Mouse (Mus musculus): Measurements from ENCODE around the gene Jakmip3. TPM values are rescaled to one million over a fixed set of nuclear protein-coding genes. Genes with fewer than 3 reads are reported as not detected.
A peak's percentile ranks its signal among the peaks of the same experiment; 100 is the strongest.

The Jakmip3 gene
- polyA plus RNA-seq, 1 experiment from 2014 or later, result 0.59 TPM

GRCm38 (mm10) chr7:138909277-138910192 is 31.0 kb upstream of the Jakmip3 start, which contains the start of gene Bnip3:
Gene Bnip3 (minus strand): TSS chr7:138909519.
- H3K4me3 ChIP-seq (ENCODE audit: low read depth, low read length), result peak within 1 kb of the TSS; percentile 66
- H3K9ac ChIP-seq (ENCODE audit: low read length), result peak within 1 kb of the TSS; percentile 81
- H3K9me3 ChIP-seq (ENCODE audit: control insufficient read depth, low read length), result no peaks in the 10 kb centered on the region
- ATAC-seq (ENCODE audit: low FRiP score) (peak; percentile 98), DNase-seq (ENCODE audit: low spot score, missing footprints) (peak; percentile 99)
- peak within 1 kb of the TSS; percentile 85 for H3K4me2 ChIP-seq
- peaks cover 5% of the 10 kb centered on the region; the same call in 1 of the 2 replicates for H3K27me3 ChIP-seq (ENCODE audit: control insufficient read depth, insufficient read depth, low read length)
- H3K27ac ChIP-seq (ENCODE audit: low read depth, low read length), result peak within 1 kb of the TSS; percentile 32; the same call in 1 of the 2 replicates
- H3K4me1 ChIP-seq (ENCODE audit: control insufficient read depth, insufficient read depth, low read length), result peaks cover 25% of the 10 kb centered on the region
- WGBS, result under 1% methylated on average over 65 of the region's 66 CpGs
- no peaks in the 10 kb centered on the region for H3K36me3 ChIP-seq (ENCODE audit: control insufficient read depth, insufficient read depth, low read length)

DNA sequence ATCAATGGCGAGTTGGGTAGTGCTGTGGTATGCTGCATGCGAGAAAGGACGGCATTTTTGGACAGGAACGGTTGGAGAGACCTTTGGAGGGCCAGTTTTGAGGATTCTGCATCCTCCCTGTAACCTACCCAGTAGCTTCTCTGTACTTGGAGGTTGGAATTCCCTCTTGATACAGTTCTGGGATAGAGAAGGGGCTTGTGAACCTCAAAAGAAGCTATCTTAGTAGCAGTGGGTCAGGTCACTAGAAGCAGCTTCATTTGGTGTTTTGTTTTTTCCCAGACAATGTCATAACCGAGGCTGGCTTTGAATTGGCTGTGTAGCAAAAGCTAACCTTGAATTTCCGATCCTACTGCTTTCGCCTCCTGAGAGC is 30.4 kb upstream of the Jakmip3 start:
- WGBS, result 24% methylated on average over 7 of the region's 7 CpGs
- H3K4me3 ChIP-seq (ENCODE audit: low read depth, low read length), result peak overlapping the region; percentile 66
- no peak overlapping the region for H3K27ac ChIP-seq (ENCODE audit: low read depth, low read length)
- peaks cover 25% of the 10 kb centered on the region for H3K4me1 ChIP-seq (ENCODE audit: control insufficient read depth, insufficient read depth, low read length)
- no peaks in the 10 kb centered on the region for H3K9me3 ChIP-seq (ENCODE audit: control insufficient read depth, low read length)
- H3K36me3 ChIP-seq (ENCODE audit: control insufficient read depth, insufficient read depth, low read length), result no peaks in the 10 kb centered on the region
- ATAC-seq (ENCODE audit: low FRiP score) (no peak), DNase-seq (ENCODE audit: low spot score, missing footprints) (peak; percentile 88)
- H3K27me3 ChIP-seq (ENCODE audit: control insufficient read depth, insufficient read depth, low read length), result peaks cover 5% of the 10 kb centered on the region; the same call in 1 of the 2 replicates
- peak overlapping the region; percentile 85 for H3K4me2 ChIP-seq
- H3K9ac ChIP-seq (ENCODE audit: low read length), result peak overlapping the region; percentile 42; the same call in 1 of the 2 replicates

- DNase-seq (ENCODE audit: low spot score, missing footprints) (no peak), ATAC-seq (ENCODE audit: low FRiP score) (no peak)
- WGBS, result 75% methylated on average over 3 of the region's 3 CpGs
- peaks cover 5% of the 10 kb centered on the region; the same call in 1 of the 2 replicates for H3K27me3 ChIP-seq (ENCODE audit: control insufficient read depth, insufficient read depth, low read length)
- no peak overlapping the region for H3K9ac ChIP-seq (ENCODE audit: low read length)
- H3K4me1 ChIP-seq (ENCODE audit: control insufficient read depth, insufficient read depth, low read length), result peaks cover 8% of the 10 kb centered on the region
- no peak overlapping the region for H3K4me3 ChIP-seq (ENCODE audit: low read depth, low read length)
- H3K9me3 ChIP-seq (ENCODE audit: control insufficient read depth, low read length), result no peaks in the 10 kb centered on the region
- H3K27ac ChIP-seq (ENCODE audit: low read depth, low read length), result no peak overlapping the region
- H3K4me2 ChIP-seq, result no peak overlapping the region
- H3K36me3 ChIP-seq (ENCODE audit: control insufficient read depth, insufficient read depth, low read length), result no peaks in the 10 kb centered on the region
These were observed 26.9 kb upstream of the Jakmip3 start for GRCm38 (mm10) chr7:138913616-138914015.

DNA sequence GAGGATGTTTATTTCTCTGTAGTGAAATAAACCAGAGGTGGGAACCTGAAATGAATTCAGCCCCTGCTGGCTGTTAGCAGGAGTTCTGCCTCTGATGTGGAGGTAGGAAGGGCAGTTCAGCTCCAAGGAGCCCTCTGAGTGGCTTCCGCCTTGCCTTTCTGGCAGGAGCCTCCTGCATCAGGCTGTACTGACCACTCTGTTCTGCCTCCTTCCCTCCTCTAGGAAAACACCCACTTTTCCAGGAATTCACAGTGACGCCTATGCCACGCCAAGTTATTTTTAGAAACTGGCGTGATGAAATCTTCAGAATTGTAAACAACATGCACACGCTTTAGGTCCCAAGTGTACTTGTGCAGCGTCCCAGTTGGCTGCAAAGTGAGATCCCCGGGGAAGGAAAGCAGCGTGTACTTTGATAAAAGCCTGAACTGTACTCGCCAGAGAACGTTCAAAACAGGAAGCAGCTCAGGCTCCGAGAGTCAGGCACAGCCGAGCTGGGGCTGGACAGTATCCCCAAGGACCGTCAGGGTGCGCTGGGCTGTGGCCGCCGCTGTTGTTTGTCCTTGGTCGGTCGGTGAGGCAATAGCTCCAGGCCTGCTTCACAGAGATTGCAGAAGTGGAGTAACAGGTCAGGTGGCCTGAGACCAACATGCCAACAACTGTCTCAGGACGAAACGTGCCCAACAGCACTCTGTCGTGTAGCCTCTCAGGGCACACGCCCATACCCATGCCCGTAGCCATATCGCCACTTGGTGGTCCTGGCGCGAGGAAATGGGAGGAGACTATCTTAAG is 21.2 kb upstream of the Jakmip3 start:
- Histone ChIP-seq H3K9ac (ENCODE audit: low read length) (peak overlapping the region; percentile 46), H3K9me3 (ENCODE audit: control insufficient read depth, low read length) (no peaks in the 10 kb centered on the region), H3K27me3 (ENCODE audit: control insufficient read depth, insufficient read depth, low read length) (no peaks in the 10 kb centered on the region), H3K4me1 (ENCODE audit: control insufficient read depth, insufficient read depth, low read length) (peaks cover 2% of the 10 kb centered on the region; the same call in 1 of the 2 replicates), H3K4me3 (ENCODE audit: low read depth, low read length) (peak overlapping the region; percentile 22), H3K27ac (ENCODE audit: low read depth, low read length) (no peak overlapping the region), H3K4me2 (peak overlapping the region; percentile 50), H3K36me3 (ENCODE audit: control insufficient read depth, insufficient read depth, low read length) (no peaks in the 10 kb centered on the region)
- no peak for ATAC-seq (ENCODE audit: low FRiP score)
- 6% methylated on average over 26 of the region's 26 CpGs for WGBS
- peak; percentile 88 for DNase-seq (ENCODE audit: low spot score, missing footprints)

GRCm38 (mm10) chr7:138921611-138922010 is 18.9 kb upstream of the Jakmip3 start:
- H3K4me3 ChIP-seq (ENCODE audit: low read depth, low read length), result no peak overlapping the region
- no peak overlapping the region for H3K9ac ChIP-seq (ENCODE audit: low read length)
- no peaks in the 10 kb centered on the region for H3K36me3 ChIP-seq (ENCODE audit: control insufficient read depth, insufficient read depth, low read length)
- H3K9me3 ChIP-seq (ENCODE audit: control insufficient read depth, low read length), result no peaks in the 10 kb centered on the region
- DNase-seq (ENCODE audit: low spot score, missing footprints), result no peak
- peaks cover 2% of the 10 kb centered on the region; the same call in 1 of the 2 replicates for H3K4me1 ChIP-seq (ENCODE audit: control insufficient read depth, insufficient read depth, low read length)
- no peak for ATAC-seq (ENCODE audit: low FRiP score)
- H3K27ac ChIP-seq (ENCODE audit: low read depth, low read length), result no peak overlapping the region
- H3K4me2 ChIP-seq, result no peak overlapping the region
- 96% methylated on average over 8 of the region's 8 CpGs for WGBS
- no peaks in the 10 kb centered on the region for H3K27me3 ChIP-seq (ENCODE audit: control insufficient read depth, insufficient read depth, low read length)

DNA sequence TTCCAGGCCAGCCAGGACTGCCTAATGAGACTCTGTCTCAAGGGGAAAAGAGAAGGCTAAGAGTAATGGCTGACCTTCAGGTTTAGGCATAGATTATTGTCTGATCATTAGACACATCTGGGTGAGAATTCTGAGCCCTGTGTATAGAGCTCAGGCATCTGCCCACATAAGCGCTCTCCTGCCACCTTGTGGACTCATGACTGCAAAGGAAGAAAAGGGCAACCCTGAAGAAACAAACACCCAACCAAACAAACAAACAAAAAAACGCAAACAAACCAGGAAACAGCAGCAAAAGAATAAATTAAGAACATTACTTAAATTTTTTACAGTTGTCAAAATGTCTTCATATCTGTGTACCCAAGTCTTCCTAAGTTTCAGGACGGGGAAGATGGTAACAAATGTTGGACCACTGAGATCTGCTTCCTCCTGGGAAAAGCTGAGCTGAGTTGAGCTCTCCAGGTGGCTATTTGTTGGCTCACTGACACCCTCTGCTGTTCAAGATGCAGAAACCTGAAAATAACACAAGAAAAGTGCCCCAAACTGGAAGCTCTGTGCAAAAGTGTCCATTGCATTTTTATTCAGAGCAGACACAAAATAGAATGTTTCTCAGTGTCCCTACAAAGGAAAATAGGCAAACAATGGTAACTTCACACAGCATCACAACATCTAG is 16.6 kb upstream of the Jakmip3 start:
- Histone ChIP-seq H3K9me3 (ENCODE audit: control insufficient read depth, low read length) (no peaks in the 10 kb centered on the region), H3K27ac (ENCODE audit: low read depth, low read length) (no peak overlapping the region), H3K27me3 (ENCODE audit: control insufficient read depth, insufficient read depth, low read length) (no peaks in the 10 kb centered on the region), H3K4me2 (no peak overlapping the region), H3K36me3 (ENCODE audit: control insufficient read depth, insufficient read depth, low read length) (no peaks in the 10 kb centered on the region), H3K4me3 (ENCODE audit: low read depth, low read length) (no peak overlapping the region), H3K9ac (ENCODE audit: low read length) (no peak overlapping the region), H3K4me1 (ENCODE audit: control insufficient read depth, insufficient read depth, low read length) (peaks cover 2% of the 10 kb centered on the region; the same call in 1 of the 2 replicates)
- peak; percentile 85 for DNase-seq (ENCODE audit: low spot score, missing footprints)
- ATAC-seq (ENCODE audit: low FRiP score), result no peak
- 6% methylated on average over 3 of the region's 3 CpGs for WGBS

DNA sequence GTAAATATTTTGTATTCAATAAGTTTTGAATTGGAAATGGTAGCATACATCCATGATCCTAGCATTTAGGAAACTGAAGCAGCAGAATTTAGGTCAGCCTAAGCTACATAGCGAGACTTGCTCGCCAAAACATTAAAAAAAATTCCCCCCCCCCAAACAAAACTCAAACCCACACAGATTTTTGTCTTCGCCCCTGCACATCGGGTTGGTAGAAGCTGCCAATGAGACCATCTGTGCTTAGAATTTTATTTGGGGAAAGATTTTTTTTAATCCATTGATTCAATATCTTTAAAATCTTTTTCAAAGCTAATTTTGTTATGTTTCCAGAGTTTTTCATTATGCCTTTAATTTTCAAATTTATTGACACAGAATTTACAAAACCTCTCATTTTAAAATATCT is 12.1 kb upstream of the Jakmip3 start:
- H3K4me3 ChIP-seq (ENCODE audit: low read depth, low read length), result no peak overlapping the region
- no peak overlapping the region for H3K4me2 ChIP-seq
- WGBS, result 91% methylated on average over 4 of the region's 4 CpGs
- H3K9ac ChIP-seq (ENCODE audit: low read length), result no peak overlapping the region
- no peak for ATAC-seq (ENCODE audit: low FRiP score)
- H3K4me1 ChIP-seq (ENCODE audit: control insufficient read depth, insufficient read depth, low read length), result no peaks in the 10 kb centered on the region
- H3K36me3 ChIP-seq (ENCODE audit: control insufficient read depth, insufficient read depth, low read length), result no peaks in the 10 kb centered on the region
- no peak for DNase-seq (ENCODE audit: low spot score, missing footprints)
- H3K9me3 ChIP-seq (ENCODE audit: control insufficient read depth, low read length), result no peaks in the 10 kb centered on the region
- no peaks in the 10 kb centered on the region for H3K27me3 ChIP-seq (ENCODE audit: control insufficient read depth, insufficient read depth, low read length)
- H3K27ac ChIP-seq (ENCODE audit: low read depth, low read length), result no peak overlapping the region

GRCm38 (mm10) chr7:138934523-138934922 is 6.0 kb upstream of the Jakmip3 start:
- WGBS, result 91% methylated on average over 3 of the region's 3 CpGs
- no peak for ATAC-seq (ENCODE audit: low FRiP score)

More at GRCm38 (mm10) chr7:138934523-138934922, 6.0 kb upstream of the Jakmip3 start:
- H3K9ac ChIP-seq (ENCODE audit: low read length), result no peak overlapping the region
- no peaks in the 10 kb centered on the region; the same call in 1 of the 2 replicates for H3K9me3 ChIP-seq (ENCODE audit: control insufficient read depth, low read length)
- DNase-seq (ENCODE audit: low spot score, missing footprints), result peak; percentile 28
- no peak overlapping the region for H3K27ac ChIP-seq (ENCODE audit: low read depth, low read length)
- no peaks in the 10 kb centered on the region for H3K36me3 ChIP-seq (ENCODE audit: control insufficient read depth, insufficient read depth, low read length)
- H3K4me3 ChIP-seq (ENCODE audit: low read depth, low read length), result no peak overlapping the region
- H3K27me3 ChIP-seq (ENCODE audit: control insufficient read depth, insufficient read depth, low read length), result peaks cover 7% of the 10 kb centered on the region
- H3K4me2 ChIP-seq, result no peak overlapping the region
- no peaks in the 10 kb centered on the region for H3K4me1 ChIP-seq (ENCODE audit: control insufficient read depth, insufficient read depth, low read length)

Measured in midbrain, embryonic 11.5 days (tissue).